Mouse (Mus musculus) erythroblast, adult 5-6 weeks (primary cell): ENCODE results near the gene Tnfsf8. TPM values are rescaled to one million over a fixed set of nuclear protein-coding genes. Genes with fewer than 3 reads are reported as not detected.

ENCODE experiments used
- ATAC-seq: replicated peaks from 2 replicates; pipeline ENCODE4 v1.8.0; 2016; ENCODE audit warnings: moderate number of reproducible peaks, mild to moderate bottlenecking, moderate TSS enrichment, inconsistent platforms; ENCODE audit not compliant: poor library complexity, low FRiP score, severe bottlenecking
- total RNA-seq, 2 experiments: library from RNA; stranded (forward) in 1 of 2; stranded (reverse) in 1 of 2; fragments of 150-400 nt in 1 of 2; fragments of 200-764, 138-1000 nt in 1 of 2; gene quantifications; 2 replicates each; pipeline versions ENCODE4 v1.2.3 to v1.2.4; 2015 to 2017; ENCODE audit warnings: low replicate concordance in 2 of 2

The Tnfsf8 gene
- total RNA-seq, 2 experiments from 2014 or later, result 0.17 to 1.9 TPM

GRCm38 (mm10) chr4:63845760-63846159 is 15.4 kb downstream of the Tnfsf8 start:
- ATAC-seq, result no peak

DNA sequence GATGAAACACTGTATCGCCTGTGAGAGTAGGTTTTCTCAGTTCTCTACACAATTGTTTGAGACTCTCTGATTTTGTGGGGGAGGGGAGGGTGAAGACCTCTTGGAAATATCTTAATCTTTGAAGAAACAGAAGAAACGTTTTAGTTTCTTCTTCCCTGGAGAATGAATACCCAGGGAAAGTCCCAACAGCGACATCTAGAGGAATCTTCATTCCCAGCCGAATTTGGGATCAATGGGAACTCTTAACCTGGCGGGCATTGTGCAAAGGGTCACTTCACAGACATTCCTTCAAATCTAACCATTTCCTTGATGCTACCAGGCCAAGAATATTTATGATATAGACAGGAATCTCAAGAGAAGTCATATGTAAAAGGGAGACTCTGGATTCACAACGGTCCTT is 17.2 kb downstream of the Tnfsf8 start:
- ATAC-seq, result no peak

DNA sequence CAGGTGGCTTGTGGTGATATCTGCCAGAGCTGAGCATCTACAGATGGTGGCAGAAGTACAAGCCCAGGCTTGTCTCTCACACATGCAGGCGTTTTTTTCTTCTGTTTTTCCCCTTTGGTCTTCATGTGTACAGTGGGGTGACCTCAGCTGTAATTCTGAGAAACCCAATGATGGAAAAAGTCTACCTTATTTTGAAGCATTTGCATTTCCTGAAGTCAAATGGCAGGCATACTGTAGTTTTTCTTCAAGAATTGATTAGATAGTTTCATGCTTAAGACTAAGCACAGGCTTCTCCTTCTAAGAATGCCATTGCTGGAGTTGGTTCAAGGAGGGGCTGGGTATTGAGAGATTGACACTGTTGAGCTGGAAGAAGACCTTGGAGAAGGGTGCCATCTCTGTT is 18.9 kb downstream of the Tnfsf8 start:
- no peak for ATAC-seq

DNA sequence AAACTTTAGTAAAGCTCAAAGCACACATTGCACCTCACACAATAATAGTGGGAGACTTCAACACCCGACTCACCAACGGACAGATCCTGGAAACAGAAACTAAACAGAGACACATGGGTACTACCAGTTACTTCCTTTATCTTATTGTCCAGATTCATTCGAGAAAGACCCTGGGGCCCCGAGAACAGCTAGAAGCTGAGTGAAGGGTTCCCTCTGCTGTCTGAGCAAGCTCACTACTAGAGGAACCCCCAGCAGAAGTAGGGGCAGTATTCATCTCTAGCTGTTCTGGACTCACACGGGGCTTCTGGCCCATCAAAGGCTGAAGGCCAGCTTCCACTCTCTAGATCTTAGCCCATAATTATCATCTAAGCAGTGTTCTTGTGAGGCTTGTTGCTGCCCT is 20.7 kb downstream of the Tnfsf8 start:
- no peak for ATAC-seq

DNA sequence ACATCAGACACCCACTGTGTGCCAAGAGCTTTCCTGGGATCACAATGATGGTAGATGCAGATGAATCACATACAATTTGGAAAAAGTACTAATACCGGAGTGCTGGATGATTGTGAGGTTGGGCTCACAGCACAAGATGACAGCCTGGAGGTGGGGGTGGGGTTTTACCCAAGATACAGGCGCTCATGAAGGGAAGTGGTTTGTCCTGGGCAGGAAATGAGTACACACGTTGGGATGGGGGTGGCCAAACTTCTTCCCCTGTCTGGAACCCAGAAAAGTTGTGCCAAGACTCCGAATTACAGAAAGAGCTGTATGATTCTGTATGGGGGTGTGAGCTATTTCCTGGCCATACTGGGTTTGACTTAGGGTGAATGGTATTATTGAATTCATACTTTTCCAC is 38.0 kb downstream of the Tnfsf8 start:
- ATAC-seq, result no peak

DNA sequence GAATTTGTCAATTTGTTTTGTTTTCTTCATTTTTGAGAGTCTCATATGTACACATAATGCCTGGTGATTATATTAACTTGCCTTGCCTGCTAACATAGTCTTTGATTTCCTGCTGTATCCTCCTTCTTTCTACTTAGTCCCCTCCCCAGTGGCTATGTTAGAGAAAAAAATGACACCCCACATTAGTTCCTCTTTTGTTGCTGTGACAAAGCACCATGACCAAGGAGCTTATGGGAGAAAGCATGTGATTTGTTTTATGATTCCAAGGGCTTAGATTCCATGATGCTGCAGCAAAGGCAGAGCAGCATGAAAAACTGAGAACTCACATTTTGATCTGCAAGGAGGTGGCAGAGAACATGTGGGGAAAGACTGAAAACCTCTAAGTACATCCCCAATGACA is 43.6 kb downstream of the Tnfsf8 start:
- ATAC-seq, result no peak

- no peak for ATAC-seq
These were observed 45.5 kb downstream of the Tnfsf8 start for GRCm38 (mm10) chr4:63815668-63816067.

GRCm38 (mm10) chr4:63798083-63798482 is 63.1 kb downstream of the Tnfsf8 start:
- ATAC-seq, result no peak

DNA sequence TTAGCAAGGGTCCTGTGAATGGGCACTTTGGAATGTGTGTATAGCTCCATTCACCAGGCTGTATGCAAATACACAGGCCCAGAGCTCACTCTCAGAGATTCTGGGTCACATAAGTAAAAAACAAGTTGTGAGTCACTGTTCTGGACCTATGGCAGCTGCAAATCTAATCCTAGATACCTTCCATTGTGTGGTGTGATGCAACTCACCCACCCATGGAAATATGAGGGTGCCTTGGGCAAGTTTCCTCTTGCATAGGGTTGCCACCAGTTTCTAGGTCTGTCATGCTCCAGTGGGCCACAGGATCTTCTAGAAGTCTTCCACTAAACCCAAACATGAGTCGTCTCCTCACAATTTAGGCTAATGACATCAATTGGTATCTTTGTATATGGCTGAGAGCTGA is 64.6 kb downstream of the Tnfsf8 start:
- no peak for ATAC-seq

- ATAC-seq, result no peak
These were observed 68.8 kb downstream of the Tnfsf8 start for GRCm38 (mm10) chr4:63792328-63792727.

GRCm38 (mm10) chr4:63785466-63785865 is 75.7 kb downstream of the Tnfsf8 start:
- ATAC-seq, result no peak

DNA sequence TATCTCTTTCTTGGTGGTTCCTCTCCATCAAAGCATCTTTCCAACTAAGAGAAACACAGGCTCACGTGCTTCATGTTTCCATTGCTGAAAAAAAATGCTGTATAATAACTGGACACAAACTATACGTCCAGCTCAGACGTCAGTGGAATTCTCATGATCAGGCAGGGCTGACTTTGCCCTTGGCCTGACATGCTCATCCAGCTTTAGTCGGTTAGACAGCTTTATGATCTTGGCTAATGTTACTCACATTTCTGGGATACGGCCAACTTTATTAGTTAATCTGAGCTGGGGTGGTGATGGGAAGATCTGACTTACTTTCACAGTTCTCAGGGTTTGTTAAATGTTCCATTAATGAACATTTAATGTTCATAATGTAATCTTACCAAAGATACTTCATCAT is 77.3 kb downstream of the Tnfsf8 start:
- ATAC-seq, result no peak

DNA sequence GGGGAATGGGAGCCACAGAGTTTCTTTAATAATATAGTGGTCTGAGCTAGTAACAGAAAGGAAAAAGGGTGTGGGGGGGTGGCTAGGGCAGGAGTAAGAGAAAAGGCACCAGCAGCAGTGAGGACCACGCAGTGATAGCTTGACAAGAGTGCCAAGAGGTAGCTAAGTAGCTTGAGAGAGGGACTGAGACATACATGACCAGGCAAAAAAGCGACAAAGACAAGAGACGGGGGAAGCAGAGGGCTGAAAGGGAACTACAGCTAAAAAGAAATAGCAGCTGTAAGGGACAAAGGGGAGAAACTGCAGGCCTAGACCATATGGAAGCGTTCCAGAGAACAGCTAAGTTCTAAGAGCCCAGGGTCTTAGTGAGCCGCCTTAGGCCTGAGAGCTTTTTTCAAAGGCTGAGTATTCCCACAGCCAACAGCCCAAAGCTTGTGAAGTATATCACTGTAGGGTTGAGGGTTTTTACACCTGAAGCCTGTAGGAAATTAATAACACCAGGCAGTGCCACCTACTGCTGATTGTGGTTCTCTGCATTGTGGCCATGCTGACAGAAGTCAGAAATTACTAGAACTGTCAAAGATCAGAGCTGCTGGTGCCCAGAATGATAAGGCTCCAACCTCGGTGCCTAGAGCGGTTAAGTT is 78.1 kb downstream of the Tnfsf8 start:
- no peak for ATAC-seq

Other genes starting within 250 kb of the Tnfsf8 start
- gene Tex48, start 238.9 kb downstream of the Tnfsf8 start, total RNA-seq (2015; ENCODE audit: low replicate concordance), result not detected in 2 replicates
- not detected in 2 replicates for gene Tex48, start 238.9 kb downstream of the Tnfsf8 start, total RNA-seq (2017; ENCODE audit: low replicate concordance)
- not detected in 2 replicates for gene Gm11214, start 198.0 kb downstream of the Tnfsf8 start, total RNA-seq (2015; ENCODE audit: low replicate concordance)
- not detected in 2 replicates for gene Gm11214, start 198.0 kb downstream of the Tnfsf8 start, total RNA-seq (2017; ENCODE audit: low replicate concordance)
- gene Tnfsf15, start 116.2 kb downstream of the Tnfsf8 start, total RNA-seq (2015; ENCODE audit: low replicate concordance), result not detected in 2 replicates
- gene Tnfsf15, start 116.2 kb downstream of the Tnfsf8 start, total RNA-seq (2017; ENCODE audit: low replicate concordance), result not detected in 2 replicates
- gene Tnc, start 185.7 kb upstream of the Tnfsf8 start, total RNA-seq (2015; ENCODE audit: low replicate concordance), result 0.21 and 2.1 TPM in 2 replicates
- 0.42 and 1.0 TPM in 2 replicates for gene Tnc, start 185.7 kb upstream of the Tnfsf8 start, total RNA-seq (2017; ENCODE audit: low replicate concordance)